Mouse (Mus musculus): ENCODE data around the gene Zgrf1. TPM values are rescaled to one million over a fixed set of nuclear protein-coding genes. Genes with fewer than 3 reads are reported as not detected.

Gene Zgrf1
- polyA plus RNA-seq, 1 experiment from 2014 or later: 10.5 TPM

GRCm38 (mm10) chr3:127525188-127525819 lies 28.0 kb upstream of the Zgrf1 start:
- no peak for DNase-seq (ENCODE audit: low spot score, missing footprints)

GRCm38 (mm10) chr3:127527465-127528034 lies 25.7 kb upstream of the Zgrf1 start:
- Histone ChIP-seq H3K27ac (ENCODE audit: low read depth, low read length) (no peak overlapping the region), H3K27me3 (ENCODE audit: control insufficient read depth, insufficient read depth, low read length) (no peaks in the 10 kb centered on the region), H3K4me1 (ENCODE audit: control insufficient read depth, insufficient read depth, low read length) (no peaks in the 10 kb centered on the region; the same call in 1 of the 2 replicates), H3K36me3 (ENCODE audit: control insufficient read depth, insufficient read depth, low read length) (no peaks in the 10 kb centered on the region), H3K4me2 (no peak overlapping the region), H3K9me3 (ENCODE audit: control insufficient read depth, low read length) (no peaks in the 10 kb centered on the region), H3K4me3 (ENCODE audit: low read depth, low read length) (no peak overlapping the region), H3K9ac (ENCODE audit: low read length) (no peak overlapping the region)
- 76% methylated on average over 5 of the region's 5 CpGs for WGBS
- DNase-seq (ENCODE audit: low spot score, missing footprints) (peak; percentile 57), ATAC-seq (ENCODE audit: low FRiP score) (no peak)

More at GRCm38 (mm10) chr3:127525188-127525819, 28.0 kb upstream of the Zgrf1 start:
- no peak overlapping the region for H3K4me3 ChIP-seq (ENCODE audit: low read depth, low read length)
- 89% methylated on average over 8 of the region's 8 CpGs for WGBS
- H3K9me3 ChIP-seq (ENCODE audit: control insufficient read depth, low read length): no peaks in the 10 kb centered on the region
- H3K27me3 ChIP-seq (ENCODE audit: control insufficient read depth, insufficient read depth, low read length): no peaks in the 10 kb centered on the region
- H3K4me2 ChIP-seq: no peak overlapping the region
- no peaks in the 10 kb centered on the region for H3K36me3 ChIP-seq (ENCODE audit: control insufficient read depth, insufficient read depth, low read length)
- no peak for ATAC-seq (ENCODE audit: low FRiP score)
- H3K9ac ChIP-seq (ENCODE audit: low read length): no peak overlapping the region
- no peak overlapping the region for H3K27ac ChIP-seq (ENCODE audit: low read depth, low read length)
- no peaks in the 10 kb centered on the region; the same call in 1 of the 2 replicates for H3K4me1 ChIP-seq (ENCODE audit: control insufficient read depth, insufficient read depth, low read length)

GRCm38 (mm10) chr3:127529210-127529609 lies 24.1 kb upstream of the Zgrf1 start:
- Histone ChIP-seq H3K9ac (ENCODE audit: low read length) (no peak overlapping the region), H3K4me2 (no peak overlapping the region), H3K27ac (ENCODE audit: low read depth, low read length) (no peak overlapping the region), H3K9me3 (ENCODE audit: control insufficient read depth, low read length) (no peaks in the 10 kb centered on the region), H3K4me3 (ENCODE audit: low read depth, low read length) (no peak overlapping the region), H3K27me3 (ENCODE audit: control insufficient read depth, insufficient read depth, low read length) (no peaks in the 10 kb centered on the region), H3K36me3 (ENCODE audit: control insufficient read depth, insufficient read depth, low read length) (no peaks in the 10 kb centered on the region), H3K4me1 (ENCODE audit: control insufficient read depth, insufficient read depth, low read length) (no peaks in the 10 kb centered on the region; the same call in 1 of the 2 replicates)
- WGBS: 86% methylated on average over 3 of the region's 3 CpGs
- DNase-seq (ENCODE audit: low spot score, missing footprints) (peak; percentile 26), ATAC-seq (ENCODE audit: low FRiP score) (no peak)

GRCm38 (mm10) chr3:127529824-127530223 lies 23.5 kb upstream of the Zgrf1 start:
- no peak overlapping the region for H3K4me2 ChIP-seq
- no peaks in the 10 kb centered on the region for H3K9me3 ChIP-seq (ENCODE audit: control insufficient read depth, low read length)
- no peak for DNase-seq (ENCODE audit: low spot score, missing footprints)
- H3K27me3 ChIP-seq (ENCODE audit: control insufficient read depth, insufficient read depth, low read length): no peaks in the 10 kb centered on the region
- H3K4me3 ChIP-seq (ENCODE audit: low read depth, low read length): no peak overlapping the region
- H3K36me3 ChIP-seq (ENCODE audit: control insufficient read depth, insufficient read depth, low read length): no peaks in the 10 kb centered on the region
- H3K9ac ChIP-seq (ENCODE audit: low read length): no peak overlapping the region
- 86% methylated on average over 4 of the region's 4 CpGs for WGBS
- H3K4me1 ChIP-seq (ENCODE audit: control insufficient read depth, insufficient read depth, low read length): no peaks in the 10 kb centered on the region; the same call in 1 of the 2 replicates
- ATAC-seq (ENCODE audit: low FRiP score): no peak
- H3K27ac ChIP-seq (ENCODE audit: low read depth, low read length): no peak overlapping the region

- no peak overlapping the region for H3K9ac ChIP-seq (ENCODE audit: low read length)
- H3K4me3 ChIP-seq (ENCODE audit: low read depth, low read length): no peak overlapping the region
- ATAC-seq (ENCODE audit: low FRiP score): no peak
- DNase-seq (ENCODE audit: low spot score, missing footprints): peak; percentile 59
- H3K4me1 ChIP-seq (ENCODE audit: control insufficient read depth, insufficient read depth, low read length): no peaks in the 10 kb centered on the region; the same call in 1 of the 2 replicates
- H3K36me3 ChIP-seq (ENCODE audit: control insufficient read depth, insufficient read depth, low read length): no peaks in the 10 kb centered on the region
- H3K27ac ChIP-seq (ENCODE audit: low read depth, low read length): no peak overlapping the region
- H3K4me2 ChIP-seq: no peak overlapping the region
- H3K27me3 ChIP-seq (ENCODE audit: control insufficient read depth, insufficient read depth, low read length): no peaks in the 10 kb centered on the region
- WGBS: 14% methylated on average over 4 of the region's 4 CpGs
- no peaks in the 10 kb centered on the region for H3K9me3 ChIP-seq (ENCODE audit: control insufficient read depth, low read length)
Measured at GRCm38 (mm10) chr3:127530293-127530692, 23.0 kb upstream of the Zgrf1 start.

- no peak overlapping the region for H3K4me2 ChIP-seq
- 78% methylated on average over 6 of the region's 6 CpGs for WGBS
- DNase-seq (ENCODE audit: low spot score, missing footprints): no peak
Measured at GRCm38 (mm10) chr3:127539193-127539592, 14.1 kb upstream of the Zgrf1 start.

GRCm38 (mm10) chr3:127543976-127544375 lies 9.3 kb upstream of the Zgrf1 start:
- Histone ChIP-seq H3K4me2 (no peak overlapping the region), H3K4me1 (ENCODE audit: control insufficient read depth, insufficient read depth, low read length) (no peaks in the 10 kb centered on the region), H3K9ac (ENCODE audit: low read length) (no peak overlapping the region), H3K27me3 (ENCODE audit: control insufficient read depth, insufficient read depth, low read length) (no peaks in the 10 kb centered on the region), H3K4me3 (ENCODE audit: low read depth, low read length) (no peak overlapping the region), H3K9me3 (ENCODE audit: control insufficient read depth, low read length) (no peaks in the 10 kb centered on the region), H3K27ac (ENCODE audit: low read depth, low read length) (no peak overlapping the region), H3K36me3 (ENCODE audit: control insufficient read depth, insufficient read depth, low read length) (peaks cover 4% of the 10 kb centered on the region; the same call in 1 of the 2 replicates)
- no peak for ATAC-seq (ENCODE audit: low FRiP score)
- peak; percentile 62 for DNase-seq (ENCODE audit: low spot score, missing footprints)
- 73% methylated on average over 4 of the region's 4 CpGs for WGBS

More at GRCm38 (mm10) chr3:127539193-127539592, 14.1 kb upstream of the Zgrf1 start:
- no peak for ATAC-seq (ENCODE audit: low FRiP score)
- Histone ChIP-seq H3K4me3 (ENCODE audit: low read depth, low read length) (no peak overlapping the region), H3K27ac (ENCODE audit: low read depth, low read length) (no peak overlapping the region), H3K36me3 (ENCODE audit: control insufficient read depth, insufficient read depth, low read length) (peaks cover 2% of the 10 kb centered on the region; the same call in 1 of the 2 replicates), H3K4me1 (ENCODE audit: control insufficient read depth, insufficient read depth, low read length) (no peaks in the 10 kb centered on the region), H3K9ac (ENCODE audit: low read length) (no peak overlapping the region), H3K9me3 (ENCODE audit: control insufficient read depth, low read length) (no peaks in the 10 kb centered on the region), H3K27me3 (ENCODE audit: control insufficient read depth, insufficient read depth, low read length) (no peaks in the 10 kb centered on the region)

GRCm38 (mm10) chr3:127544610-127545121 lies 8.6 kb upstream of the Zgrf1 start:
- Histone ChIP-seq H3K4me1 (ENCODE audit: control insufficient read depth, insufficient read depth, low read length) (no peaks in the 10 kb centered on the region), H3K9me3 (ENCODE audit: control insufficient read depth, low read length) (no peaks in the 10 kb centered on the region), H3K27ac (ENCODE audit: low read depth, low read length) (no peak overlapping the region), H3K27me3 (ENCODE audit: control insufficient read depth, insufficient read depth, low read length) (no peaks in the 10 kb centered on the region), H3K36me3 (ENCODE audit: control insufficient read depth, insufficient read depth, low read length) (peaks cover 4% of the 10 kb centered on the region; the same call in 1 of the 2 replicates), H3K9ac (ENCODE audit: low read length) (no peak overlapping the region), H3K4me2 (no peak overlapping the region), H3K4me3 (ENCODE audit: low read depth, low read length) (no peak overlapping the region)
- ATAC-seq (ENCODE audit: low FRiP score) (no peak), DNase-seq (ENCODE audit: low spot score, missing footprints) (no peak)
- WGBS: 16% methylated on average over 5 of the region's 5 CpGs

GRCm38 (mm10) chr3:127547882-127548281 lies 5.4 kb upstream of the Zgrf1 start:
- ATAC-seq (ENCODE audit: low FRiP score): no peak
- Histone ChIP-seq H3K27me3 (ENCODE audit: control insufficient read depth, insufficient read depth, low read length) (no peaks in the 10 kb centered on the region), H3K36me3 (ENCODE audit: control insufficient read depth, insufficient read depth, low read length) (peaks cover 4% of the 10 kb centered on the region; the same call in 1 of the 2 replicates), H3K4me2 (no peak overlapping the region), H3K9ac (ENCODE audit: low read length) (no peak overlapping the region), H3K27ac (ENCODE audit: low read depth, low read length) (no peak overlapping the region), H3K4me3 (ENCODE audit: low read depth, low read length) (no peak overlapping the region), H3K4me1 (ENCODE audit: control insufficient read depth, insufficient read depth, low read length) (peaks cover 3% of the 10 kb centered on the region; the same call in 1 of the 2 replicates), H3K9me3 (ENCODE audit: control insufficient read depth, low read length) (no peaks in the 10 kb centered on the region)
- WGBS: 26% methylated on average over 5 of the region's 5 CpGs
- no peak for DNase-seq (ENCODE audit: low spot score, missing footprints)
